Mouse (Mus musculus) ES-Bruce4 (cell line): ENCODE data around the gene March6.

Source experiments
- CTCF ChIP-seq: IDR thresholded peaks from one replicate; pipeline ENCODE4 v1.8.1; 2011; ENCODE audit warnings: low read depth, low read length
- EP300 ChIP-seq: IDR thresholded peaks from 2 replicates; pipeline ENCODE4 v1.6.1; 2011; ENCODE audit warnings: low read depth, low read length; ENCODE audit not compliant: insufficient read depth
- POLR2A ChIP-seq: IDR thresholded peaks from one replicate; pipeline ENCODE4 v1.8.1; 2011; ENCODE audit warnings: low read length; ENCODE audit not compliant: insufficient read depth

DNA sequence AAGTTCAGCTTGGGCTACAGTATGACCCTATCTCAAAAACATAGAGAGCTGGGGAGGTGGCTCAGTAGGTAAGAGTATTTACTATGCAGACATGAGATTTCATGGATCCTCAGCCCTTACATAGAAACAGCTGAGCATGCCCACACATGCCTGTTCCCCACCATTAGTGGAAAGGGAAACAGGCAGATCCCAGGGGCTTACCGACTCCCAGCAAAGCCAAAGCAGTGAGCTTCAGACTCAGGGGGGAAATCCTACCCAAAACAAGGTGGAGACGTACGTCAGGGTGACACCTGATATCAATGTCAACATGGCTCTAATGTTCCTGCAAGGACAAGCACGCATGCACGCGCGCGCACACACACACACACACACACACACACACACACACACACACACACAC, 99.0 kb downstream of the March6 start:
- TF ChIP-seq POLR2A (no peak), CTCF (no peak), EP300 (no peak)
